Mouse (Mus musculus) megakaryocyte progenitor cell, adult 5-6 weeks (primary cell): ENCODE measurements around the gene Irf1. TPM values are rescaled to one million over a fixed set of nuclear protein-coding genes. Genes with fewer than 3 reads are reported as not detected.

Experiments used
- ATAC-seq: replicated peaks from 2 replicates; pipeline ENCODE4 v1.8.0; 2016; ENCODE audit warnings: mild to moderate bottlenecking, moderate TSS enrichment, inconsistent platforms; ENCODE audit not compliant: poor library complexity
- total RNA-seq, 2 experiments: library from RNA; stranded (forward) in 1 of 2; stranded (reverse) in 1 of 2; fragments of 157-497, 149-512 nt in 1 of 2; fragments of 200-1000 nt in 1 of 2; gene quantifications; 2 replicates each; pipeline versions ENCODE4 v1.2.3 to v1.2.4; 2015 to 2017

Gene Irf1
- total RNA-seq, 2 experiments from 2014 or later = 29.8 to 46.8 TPM

- no peak for ATAC-seq
Measured at GRCm38 (mm10) chr11:53780262-53780661, 10.4 kb downstream of the Irf1 start.

DNA sequence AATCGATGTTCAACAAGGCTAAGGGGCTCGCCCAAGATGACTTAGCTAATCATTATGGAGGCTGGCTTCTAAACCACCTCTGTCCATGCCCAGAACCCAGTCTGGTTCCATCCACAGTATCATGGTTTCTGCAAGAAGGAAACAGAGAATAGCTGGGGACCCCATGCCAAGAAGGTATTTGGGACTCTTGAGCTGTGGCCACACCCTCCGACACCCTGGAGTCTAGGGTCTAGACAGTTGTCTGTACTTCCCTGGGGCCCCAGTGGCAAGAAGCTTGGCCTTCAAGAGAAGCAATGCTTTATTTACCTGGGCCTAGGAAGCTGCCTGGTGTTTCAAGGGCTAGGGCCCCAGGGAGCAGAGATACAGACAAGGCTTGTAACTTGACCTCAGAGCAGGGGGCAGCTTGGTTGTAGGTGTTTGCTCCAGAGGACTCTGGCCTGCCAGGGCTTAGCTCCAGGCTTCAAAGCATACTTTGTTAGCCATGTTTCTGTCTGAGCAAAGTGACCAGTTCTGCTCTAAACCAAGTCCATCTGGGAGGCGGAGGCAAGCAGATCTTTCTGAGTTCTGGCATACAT, 11.5 kb downstream of the Irf1 start:
- no peak for ATAC-seq

- no peak for ATAC-seq
Measured at GRCm38 (mm10) chr11:53781964-53782363, 12.2 kb downstream of the Irf1 start.

GRCm38 (mm10) chr11:53783288-53783687, 13.5 kb downstream of the Irf1 start:
- ATAC-seq = peak; percentile 27; the same call in 1 of the 2 replicates

GRCm38 (mm10) chr11:53785311-53785936, 15.6 kb downstream of the Irf1 start:
- ATAC-seq = no peak

DNA sequence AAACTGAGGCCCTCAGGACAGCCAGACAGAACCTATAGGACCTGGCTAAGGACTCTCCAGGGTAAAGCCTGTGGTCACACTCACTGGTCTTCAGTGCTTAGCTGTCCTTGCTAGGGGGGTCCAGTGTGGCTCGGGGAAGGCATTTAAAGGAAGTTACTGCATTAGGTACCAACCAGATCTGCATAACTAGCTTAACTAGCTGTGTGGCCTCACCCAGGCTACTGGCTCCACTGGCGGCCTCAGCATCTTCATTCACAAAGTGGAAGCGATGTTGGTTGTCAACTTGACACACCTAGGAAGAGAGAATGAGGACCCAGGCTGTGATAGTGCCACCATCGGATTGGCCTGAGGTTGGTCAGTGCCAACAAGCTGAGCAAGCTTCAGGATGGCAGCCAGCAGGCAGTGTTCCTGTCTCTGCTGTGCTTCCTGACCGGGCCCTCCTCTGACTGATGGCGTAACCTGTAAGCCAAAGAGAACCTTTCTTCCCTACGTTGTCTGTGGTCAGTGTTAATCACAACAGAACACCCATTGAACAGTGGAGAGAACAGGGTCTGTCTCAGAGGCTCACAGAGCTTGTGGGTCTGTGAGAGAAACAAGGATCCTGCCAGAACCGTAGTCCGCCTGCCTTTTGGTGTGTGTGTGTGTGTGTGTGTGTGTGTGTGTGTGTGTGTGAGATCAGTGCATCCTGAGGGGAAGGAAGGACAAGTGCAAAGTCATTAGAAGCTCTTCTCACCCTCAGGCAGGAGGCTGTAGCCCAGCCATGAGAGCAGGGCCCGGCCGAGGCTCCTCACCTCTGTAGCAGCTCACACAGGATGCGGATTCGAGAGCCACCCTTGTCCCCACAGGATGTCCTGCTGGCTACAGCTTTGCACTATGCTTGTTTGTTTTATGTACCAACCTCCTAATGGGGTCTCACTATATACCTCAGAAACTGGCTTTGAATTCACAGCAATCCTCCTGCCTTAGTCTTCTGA, 16.5 kb downstream of the Irf1 start:
- peak; percentile 74 for ATAC-seq

DNA sequence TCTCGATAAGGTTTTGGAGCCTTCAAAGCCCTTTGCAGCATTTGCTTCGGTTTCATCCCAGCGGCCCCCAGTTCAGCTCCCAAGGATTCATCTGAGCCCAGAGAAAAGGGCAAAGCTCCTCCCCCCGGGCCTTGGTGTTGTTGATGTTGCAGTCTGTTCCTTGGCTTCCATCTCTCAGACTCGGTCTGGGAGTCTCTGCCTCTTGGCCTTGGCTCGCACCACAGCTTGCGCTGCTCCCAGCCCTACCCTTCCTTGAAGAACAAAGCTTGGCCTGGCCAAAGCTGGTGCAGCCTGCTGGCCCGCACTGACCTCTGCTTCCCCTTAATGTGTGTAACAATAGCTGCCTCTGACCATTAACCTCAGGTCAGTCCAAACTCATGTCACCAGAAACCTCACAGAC, 18.4 kb downstream of the Irf1 start:
- no peak for ATAC-seq

- ATAC-seq = no peak
Measured at GRCm38 (mm10) chr11:53789277-53789676, 19.5 kb downstream of the Irf1 start.

DNA sequence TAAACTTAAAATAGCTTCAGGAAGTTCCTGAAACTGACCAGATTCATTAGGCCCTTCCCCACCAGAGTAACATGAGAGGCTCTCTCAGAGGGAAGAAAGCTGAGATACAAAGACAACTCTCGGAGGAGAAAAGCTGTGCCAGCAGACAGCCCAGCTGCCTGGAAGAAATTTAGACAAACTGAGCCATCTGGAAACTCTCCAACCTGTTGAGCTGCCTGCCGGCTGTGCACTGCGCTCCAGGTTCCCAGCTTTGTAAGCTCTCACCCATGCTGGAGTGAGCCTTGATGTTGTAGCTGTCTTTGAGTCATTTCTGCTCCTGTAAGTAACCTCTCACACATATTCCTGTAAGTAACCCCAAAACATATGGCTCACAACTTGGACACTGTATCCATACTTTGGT, 23.2 kb downstream of the Irf1 start:
- no peak for ATAC-seq

- peak; percentile 30 for ATAC-seq
Measured at GRCm38 (mm10) chr11:53794015-53794414, 24.2 kb downstream of the Irf1 start.

DNA sequence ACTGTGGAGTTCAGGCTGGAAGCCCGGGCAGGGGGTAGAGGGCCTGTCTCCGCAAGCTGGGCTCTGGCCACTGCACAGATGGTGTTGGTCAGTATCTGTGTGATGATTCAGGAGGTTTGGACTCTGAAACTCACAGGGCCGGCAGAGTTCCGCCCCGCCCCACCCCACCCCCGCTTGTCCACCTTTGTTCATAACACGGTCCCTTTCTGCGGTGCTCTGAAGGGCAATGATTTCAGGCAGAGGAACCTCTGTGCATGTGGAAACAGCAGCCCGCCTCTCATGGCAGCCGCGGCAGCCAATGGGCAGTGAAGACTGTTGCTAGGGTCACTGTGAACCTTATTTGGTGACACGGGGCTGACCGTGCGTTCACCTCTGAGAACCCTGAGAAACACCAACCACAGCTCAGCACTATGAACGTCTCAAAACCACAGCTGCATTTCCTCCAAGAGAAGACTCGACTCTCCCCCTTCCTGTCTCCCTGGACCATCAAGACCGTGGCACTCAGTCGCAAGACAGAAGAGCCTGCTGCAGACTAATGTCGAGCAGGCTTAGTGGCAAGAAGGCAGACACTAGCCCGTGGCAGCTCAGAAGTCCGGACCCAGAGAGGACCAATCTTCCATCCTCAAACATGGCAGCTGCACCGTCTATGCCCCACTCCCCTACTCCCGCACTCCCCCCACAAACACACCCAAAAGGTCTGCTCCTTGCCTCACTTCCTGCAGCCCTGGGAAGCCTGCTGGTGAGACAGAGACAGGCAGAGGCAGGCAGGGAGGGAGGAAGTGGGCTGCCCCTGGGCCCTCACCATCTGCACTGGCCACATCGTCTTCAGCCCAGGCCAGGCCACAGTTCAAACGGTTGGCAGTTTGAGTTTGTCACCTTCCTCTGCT, 25.1 kb downstream of the Irf1 start:
- ATAC-seq = peak; percentile 85

- no peak for ATAC-seq
Measured at GRCm38 (mm10) chr11:53795813-53796212, 26.0 kb downstream of the Irf1 start.

DNA sequence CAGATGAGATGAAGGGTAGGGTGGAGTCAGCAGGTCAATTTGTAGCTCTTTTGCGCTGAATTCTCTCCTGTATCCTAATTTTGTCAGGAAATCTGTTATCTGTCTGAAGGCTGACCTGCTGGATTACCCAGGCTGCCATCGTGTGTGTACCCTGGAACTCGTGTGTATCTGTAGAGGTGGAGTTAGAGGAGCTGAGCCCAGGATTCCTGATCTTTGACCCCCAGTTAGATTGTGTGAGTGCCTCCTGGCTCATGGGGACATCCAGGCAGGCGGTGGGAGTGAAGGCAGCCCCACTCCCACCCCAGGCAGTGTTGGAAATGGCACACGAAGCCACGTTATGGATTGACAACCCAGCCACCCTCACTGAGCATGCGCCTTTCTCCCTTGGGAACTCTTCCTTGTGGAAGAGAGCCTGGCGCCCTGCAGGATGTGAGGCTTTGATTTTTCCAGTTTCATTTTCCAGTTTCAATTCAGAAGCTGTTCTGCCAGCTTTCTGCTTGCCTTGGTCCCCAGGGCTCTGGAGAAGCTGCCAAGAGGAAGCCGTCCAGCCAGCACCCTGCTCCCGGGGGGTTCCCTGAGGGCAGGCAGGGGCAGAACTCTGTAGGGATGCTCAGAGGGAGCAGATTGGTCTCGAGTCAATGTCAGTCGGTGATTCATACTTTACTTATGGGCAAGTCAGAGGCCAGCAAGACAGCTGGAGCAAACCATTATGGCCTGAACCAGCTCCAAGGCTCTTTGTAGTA, 26.8 kb downstream of the Irf1 start:
- no peak for ATAC-seq

DNA sequence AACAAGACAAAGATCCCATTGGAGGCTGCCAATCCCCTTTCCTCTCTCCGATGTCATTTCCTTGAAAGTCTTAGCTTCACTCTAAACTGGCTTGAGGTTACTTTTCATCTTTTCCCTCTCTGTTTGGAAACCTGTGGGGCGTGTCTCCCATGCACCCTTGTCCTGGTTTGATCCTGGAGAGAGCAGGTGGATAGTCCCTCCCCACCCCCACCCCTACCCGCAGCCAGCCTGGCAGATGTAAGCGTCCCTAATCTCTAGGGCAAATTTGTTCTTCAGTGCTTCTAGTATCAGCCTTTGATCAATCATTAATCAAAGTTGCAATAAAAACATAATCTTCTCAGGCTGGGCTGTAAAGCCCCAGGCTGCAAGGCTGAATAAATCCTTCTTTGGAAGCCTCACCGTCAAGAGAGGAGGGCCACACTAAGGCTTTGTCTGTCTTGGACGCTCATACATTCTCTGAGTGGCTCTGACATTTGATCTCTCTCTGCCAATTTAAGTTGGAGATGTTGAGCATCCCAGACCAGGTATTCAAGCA, 27.6 kb downstream of the Irf1 start:
- ATAC-seq = no peak

- no peak for ATAC-seq
Measured at GRCm38 (mm10) chr11:53798041-53798711, 28.4 kb downstream of the Irf1 start.

- ATAC-seq = no peak
Measured at GRCm38 (mm10) chr11:53800036-53800435, 30.2 kb downstream of the Irf1 start.

GRCm38 (mm10) chr11:53800975-53801374, 31.2 kb downstream of the Irf1 start:
- no peak for ATAC-seq

GRCm38 (mm10) chr11:53803093-53803492, 33.3 kb downstream of the Irf1 start:
- peak; percentile 61 for ATAC-seq

GRCm38 (mm10) chr11:53803494-53803893, 33.7 kb downstream of the Irf1 start:
- 0 out of 2 replicates have a peak, but pooled peaks have one; percentile 27 for ATAC-seq
